Mouse (Mus musculus) neural tube, embryonic 14.5 days (tissue): ENCODE results near the gene Il9r. TPM values are rescaled to one million over a fixed set of nuclear protein-coding genes. Genes with fewer than 3 reads are reported as not detected.
A peak's percentile ranks its signal among the peaks of the same experiment; 100 is the strongest.

Experiments used
- ATAC-seq: fragments of 200-750 bp; cut with Nextera tagmentation; 2 replicates; pipeline ENCODE4 v1.8.0; 2017; ENCODE audit warnings: low read depth, mild to moderate bottlenecking, moderate TSS enrichment, moderate library complexity
- H3K27ac ChIP-seq: fragments of 300-500 bp; sonication (generic); 2 replicates; pipeline ENCODE4 v1.5.1; 2014; ENCODE audit warnings: low read depth, mild to moderate bottlenecking, control low read depth, low read length, moderate library complexity, mixed read lengths
- H3K27me3 ChIP-seq: fragments of 300-500 bp; sonication (generic); 2 replicates; pipeline ENCODE4 v1.6.1; 2014; ENCODE audit warnings: low read length; ENCODE audit not compliant: control insufficient read depth, insufficient read depth
- H3K36me3 ChIP-seq: fragments of 300-500 bp; sonication (generic); 2 replicates; pipeline ENCODE4 v1.6.1; 2014; ENCODE audit warnings: low read length, mixed read lengths; ENCODE audit not compliant: control insufficient read depth, insufficient read depth
- H3K4me1 ChIP-seq: fragments of 300-500 bp; sonication (generic); 2 replicates; pipeline ENCODE4 v1.6.1; 2014; ENCODE audit warnings: low read length; ENCODE audit not compliant: control insufficient read depth, insufficient read depth
- H3K4me2 ChIP-seq: fragments of 300-500 bp; sonication (generic); 2 replicates; pipeline ENCODE4 v1.6.1; 2014; ENCODE audit warnings: mild to moderate bottlenecking, low read depth, low read length, control low read depth
- H3K4me3 ChIP-seq: fragments of 300-500 bp; sonication (generic); 2 replicates; pipeline ENCODE4 v1.5.1; 2014; ENCODE audit warnings: low read depth, low read length, control low read depth, mixed read lengths
- H3K9ac ChIP-seq: fragments of 300-500 bp; sonication (generic); replicated peaks from 2 replicates; pipeline ENCODE4 v1.6.1; 2014; ENCODE audit warnings: low read depth, mild to moderate bottlenecking, control low read depth, low read length, mixed read lengths
- H3K9me3 ChIP-seq: fragments of 300-500 bp; sonication (generic); 2 replicates; pipeline ENCODE4 v1.6.1; 2016; ENCODE audit warnings: low read length; ENCODE audit not compliant: control insufficient read depth
- WGBS: fragments of 180-500 bp; shearing (Covaris S2); extraction: QIAGEN DNeasy Blood & Tissue Kit; methylation state at CpG from one replicate; pipeline ENCODE4 v1.1.7; 2014; 5-methylcytosine and 5-hydroxymethylcytosine counted together
- polyA plus RNA-seq: library from polyadenylated mRNA; unstranded; fragments of >200 nt; fragmentation: Nextera tagmentation; extraction: Ambion mirVana; gene quantifications from 2 replicates; pipeline ENCODE4 v1.2.1, GENCODE M21; 2014

Il9r gene
- polyA plus RNA-seq, 1 experiment from 2014 or later, result not detected

- 91% methylated on average over 4 of the region's 4 CpGs for WGBS
These were observed 12.8 kb downstream of the Il9r start for GRCm38 (mm10) chr11:32187256-32187655.

DNA sequence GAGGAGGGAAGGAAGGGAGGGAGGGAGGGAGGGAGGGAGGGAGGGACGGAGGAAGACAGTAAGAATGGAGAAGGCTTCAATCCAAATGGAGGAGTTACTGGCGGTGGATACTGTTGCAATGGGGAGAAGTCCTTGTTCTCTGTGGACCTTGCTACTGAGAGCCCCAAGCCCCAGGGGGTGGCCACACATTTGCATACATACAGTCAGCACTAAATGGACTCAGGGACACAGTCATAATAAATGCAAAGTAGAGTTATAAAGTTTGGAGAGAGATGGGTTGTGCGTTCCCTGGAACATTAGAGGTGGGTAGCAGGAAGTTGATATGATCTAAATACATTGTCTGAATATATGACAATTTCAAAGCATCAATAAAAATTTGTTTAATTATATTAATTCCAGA lies 14.0 kb downstream of the Il9r start:
- Histone ChIP-seq H3K4me3 (no peak overlapping the region), H3K9me3 (no peaks in the 10 kb centered on the region), H3K4me1 (no peaks in the 10 kb centered on the region), H3K9ac (no peak overlapping the region), H3K27ac (no peak overlapping the region), H3K27me3 (no peaks in the 10 kb centered on the region), H3K4me2 (no peak overlapping the region), H3K36me3 (no peaks in the 10 kb centered on the region)
- no peak for ATAC-seq
- WGBS, result 76% methylated on average over 3 of the region's 3 CpGs

More at GRCm38 (mm10) chr11:32187256-32187655, 12.8 kb downstream of the Il9r start:
- Histone ChIP-seq H3K27me3 (no peaks in the 10 kb centered on the region), H3K4me2 (no peak overlapping the region), H3K4me1 (no peaks in the 10 kb centered on the region), H3K36me3 (no peaks in the 10 kb centered on the region), H3K9ac (no peak overlapping the region), H3K4me3 (no peak overlapping the region), H3K9me3 (no peaks in the 10 kb centered on the region), H3K27ac (no peak overlapping the region)
- no peak for ATAC-seq

- WGBS, result 91% methylated on average over 8 of the region's 8 CpGs
- no peaks in the 10 kb centered on the region for H3K9me3 ChIP-seq
- H3K9ac ChIP-seq, result no peak overlapping the region
- no peak for ATAC-seq
- no peaks in the 10 kb centered on the region for H3K4me1 ChIP-seq
- H3K27ac ChIP-seq, result no peak overlapping the region
- H3K27me3 ChIP-seq, result no peaks in the 10 kb centered on the region
- no peaks in the 10 kb centered on the region for H3K36me3 ChIP-seq
- no peak overlapping the region for H3K4me2 ChIP-seq
- H3K4me3 ChIP-seq, result no peak overlapping the region
These were observed 15.6 kb downstream of the Il9r start for GRCm38 (mm10) chr11:32184469-32184868.

DNA sequence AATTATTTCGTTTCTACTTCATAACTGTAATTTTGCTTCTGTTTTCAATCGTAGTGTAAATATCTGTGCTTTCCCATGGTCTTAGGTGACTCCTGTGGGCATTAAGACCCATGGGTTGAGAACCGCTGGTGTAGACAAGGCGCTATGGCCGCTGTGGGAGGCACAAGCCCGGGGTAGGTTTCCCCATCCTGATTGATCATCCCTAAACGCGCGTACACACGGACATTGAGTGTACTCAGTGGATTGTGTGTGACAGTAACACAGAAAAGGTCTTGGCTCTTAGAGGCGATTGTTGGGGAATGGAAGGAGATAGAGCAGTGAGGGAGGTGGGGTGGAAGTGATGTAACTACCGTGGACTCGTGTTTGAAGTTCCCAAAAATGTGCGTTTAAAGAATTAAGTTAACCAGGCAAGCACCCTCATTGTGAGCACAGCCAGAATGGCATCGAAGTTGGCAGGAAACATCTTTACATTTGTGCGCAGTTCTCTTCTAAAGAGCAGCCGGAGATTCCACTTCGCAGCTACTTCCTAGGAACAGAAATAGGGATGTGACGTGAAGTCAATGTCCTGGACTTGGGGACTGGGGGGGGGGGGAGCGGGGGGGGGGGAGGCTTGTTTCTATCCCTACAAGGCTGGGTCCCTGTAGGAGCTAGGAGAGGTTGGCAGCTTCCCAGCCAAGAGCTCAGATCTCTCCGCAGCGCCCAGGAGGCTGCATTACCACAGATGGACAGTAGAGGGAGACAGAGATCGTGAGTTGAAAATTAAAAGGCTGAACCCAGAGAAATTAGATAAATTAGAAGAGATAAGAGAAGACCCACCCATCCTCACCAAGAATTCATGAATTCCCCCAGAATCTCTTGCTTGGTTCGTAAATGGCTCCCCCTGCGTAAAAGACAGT lies 17.9 kb downstream of the Il9r start:
- H3K4me2 ChIP-seq, result no peak overlapping the region
- WGBS, result 50% methylated on average over 24 of the region's 25 CpGs
- peak; percentile 61; the same call in 1 of the 2 replicates for ATAC-seq
- H3K9me3 ChIP-seq, result no peaks in the 10 kb centered on the region
- H3K4me1 ChIP-seq, result no peaks in the 10 kb centered on the region
- no peak overlapping the region for H3K4me3 ChIP-seq
- H3K27ac ChIP-seq, result no peak overlapping the region
- no peaks in the 10 kb centered on the region for H3K36me3 ChIP-seq
- no peaks in the 10 kb centered on the region for H3K27me3 ChIP-seq
- H3K9ac ChIP-seq, result no peak overlapping the region

DNA sequence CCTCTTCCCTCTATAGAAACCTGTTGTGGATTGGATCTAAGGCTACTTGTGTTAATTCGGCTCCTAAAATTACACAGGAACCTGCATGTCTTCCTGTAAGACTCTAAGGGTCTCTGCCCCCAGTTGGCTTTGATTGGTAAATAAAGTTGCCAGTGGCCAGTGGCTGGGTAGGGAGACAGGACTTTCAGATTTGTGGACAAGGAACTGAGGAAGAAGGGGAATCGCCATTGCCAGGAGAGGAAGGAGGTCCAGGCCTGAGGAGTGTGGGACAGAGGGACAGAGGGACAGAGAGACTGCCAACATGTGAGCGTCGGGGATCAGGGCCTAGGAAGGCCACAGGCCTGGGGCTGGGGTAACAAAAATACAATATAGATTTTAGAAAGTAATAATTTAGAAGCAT lies 18.8 kb downstream of the Il9r start:
- Histone ChIP-seq H3K4me3 (no peak overlapping the region), H3K9ac (no peak overlapping the region), H3K36me3 (no peaks in the 10 kb centered on the region), H3K9me3 (no peaks in the 10 kb centered on the region), H3K4me2 (no peak overlapping the region), H3K27ac (no peak overlapping the region), H3K4me1 (no peaks in the 10 kb centered on the region), H3K27me3 (no peaks in the 10 kb centered on the region)
- ATAC-seq, result no peak
- 85% methylated on average over 4 of the region's 4 CpGs for WGBS

DNA sequence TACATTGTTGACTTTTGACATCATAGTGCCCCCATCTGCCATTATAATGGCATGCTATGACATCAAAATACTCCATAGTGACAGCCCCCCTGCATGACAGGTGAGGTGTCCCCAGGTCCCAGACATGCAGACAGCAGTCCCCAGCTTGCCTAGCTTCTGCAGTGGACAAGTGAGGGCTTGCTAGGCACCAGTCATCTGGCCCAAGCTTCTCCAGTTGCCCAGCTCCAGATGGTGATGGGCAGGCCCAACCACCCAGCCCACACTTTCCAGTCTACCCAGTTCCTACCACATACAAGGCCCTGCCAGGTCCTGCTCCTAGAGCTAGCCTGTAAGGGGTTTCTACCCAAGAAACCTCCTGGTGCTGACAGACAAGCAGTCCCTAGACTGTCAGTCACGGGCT lies 21.6 kb downstream of the Il9r start:
- Histone ChIP-seq H3K9ac (no peak overlapping the region), H3K4me1 (no peaks in the 10 kb centered on the region), H3K27ac (no peak overlapping the region), H3K4me3 (no peak overlapping the region), H3K4me2 (no peak overlapping the region), H3K27me3 (no peaks in the 10 kb centered on the region), H3K9me3 (no peaks in the 10 kb centered on the region), H3K36me3 (no peaks in the 10 kb centered on the region)
- ATAC-seq, result no peak
- WGBS, result 95% methylated on average over 1 of the region's 1 CpGs

DNA sequence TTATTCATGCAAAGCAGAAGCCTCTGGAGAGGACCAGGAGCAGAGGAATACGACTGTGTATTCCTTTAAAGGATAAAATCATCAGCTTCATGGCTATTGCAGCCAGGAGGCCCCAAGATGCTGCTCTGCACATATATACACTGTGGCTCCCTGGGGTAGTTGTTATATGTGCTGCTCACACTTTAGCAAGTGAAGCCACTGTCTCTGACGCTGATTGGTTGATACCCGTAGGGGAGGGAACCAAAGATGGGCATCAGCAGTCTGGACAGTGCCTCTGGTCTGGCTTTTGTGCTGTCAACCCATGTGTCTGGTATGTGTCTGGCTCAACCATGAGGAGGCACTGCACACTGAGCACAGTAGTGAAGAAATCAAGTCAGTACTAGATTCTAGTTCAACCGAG lies 33.4 kb downstream of the Il9r start:
- no peak overlapping the region for H3K27ac ChIP-seq
- H3K4me2 ChIP-seq, result no peak overlapping the region
- H3K27me3 ChIP-seq, result no peaks in the 10 kb centered on the region
- no peaks in the 10 kb centered on the region for H3K4me1 ChIP-seq
- no peak overlapping the region for H3K4me3 ChIP-seq
- 79% methylated on average over 4 of the region's 4 CpGs for WGBS
- no peaks in the 10 kb centered on the region for H3K9me3 ChIP-seq
- no peaks in the 10 kb centered on the region for H3K36me3 ChIP-seq
- no peak overlapping the region for H3K9ac ChIP-seq
- no peak for ATAC-seq

- peak overlapping the region; percentile 85 for H3K27ac ChIP-seq
- H3K4me2 ChIP-seq, result peak overlapping the region; percentile 47
- H3K9me3 ChIP-seq, result no peaks in the 10 kb centered on the region
- peak overlapping the region; percentile 20 for H3K4me3 ChIP-seq
- peak; percentile 94 for ATAC-seq
- WGBS, result 13% methylated on average over 28 of the region's 28 CpGs
- peak overlapping the region; percentile 64 for H3K9ac ChIP-seq
- H3K4me1 ChIP-seq, result peaks cover 2% of the 10 kb centered on the region; the same call in 1 of the 2 replicates
- H3K27me3 ChIP-seq, result no peaks in the 10 kb centered on the region
- no peaks in the 10 kb centered on the region for H3K36me3 ChIP-seq
These were observed 37.9 kb downstream of the Il9r start for GRCm38 (mm10) chr11:32161922-32162804.

DNA sequence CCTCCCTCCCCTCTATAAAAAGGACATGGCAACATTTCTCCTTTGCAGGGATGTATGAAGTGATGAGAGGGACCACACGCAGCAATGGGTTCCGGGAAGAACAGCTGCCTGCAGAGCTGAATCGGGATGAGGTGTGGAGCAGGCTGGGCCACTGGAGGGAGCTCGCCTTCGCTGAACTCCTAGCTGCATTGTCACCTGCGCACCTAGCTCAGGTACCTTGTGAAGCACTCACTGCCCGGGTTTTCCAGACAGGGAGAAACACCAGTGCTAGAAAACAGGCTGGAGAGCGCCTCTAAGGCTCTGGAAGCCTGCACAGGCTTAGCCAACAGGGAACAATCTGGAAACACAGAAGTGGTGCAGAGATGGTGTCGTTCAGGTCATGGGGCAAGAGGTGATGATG lies 38.6 kb downstream of the Il9r start:
- 5% methylated on average over 9 of the region's 9 CpGs for WGBS
- ATAC-seq, result peak; percentile 63
- no peaks in the 10 kb centered on the region for H3K9me3 ChIP-seq
- no peaks in the 10 kb centered on the region for H3K27me3 ChIP-seq
- peak overlapping the region; percentile 20 for H3K4me3 ChIP-seq
- H3K4me2 ChIP-seq, result peak overlapping the region; percentile 47
- peak overlapping the region; percentile 85 for H3K27ac ChIP-seq
- peak overlapping the region; percentile 64 for H3K9ac ChIP-seq
- peaks cover 4% of the 10 kb centered on the region; the same call in 1 of the 2 replicates for H3K4me1 ChIP-seq
- H3K36me3 ChIP-seq, result no peaks in the 10 kb centered on the region
